Mouse (Mus musculus) E14TG2a.4 (cell line): ENCODE results near the gene Gm3646.

Experiments
- CTCF ChIP-seq: conservative IDR thresholded peaks from 2 replicates; pipeline ENCODE4 v1.5.1; 2014; ENCODE audit warnings: low read length
- NANOG ChIP-seq: IDR thresholded peaks from 2 replicates; pipeline ENCODE4 v1.6.1; 2014; ENCODE audit warnings: borderline replicate concordance, low read length, mixed read lengths
- POU5F1 ChIP-seq: IDR thresholded peaks from 2 replicates; pipeline ENCODE4 v1.6.1; 2014; ENCODE audit warnings: low read length, borderline replicate concordance

GRCm38 (mm10) chr1:39796765-39797164 is 8.4 kb downstream of the Gm3646 start:
- no peak for TF ChIP-seq CTCF
- TF ChIP-seq POU5F1: no peak
- no peak for TF ChIP-seq NANOG
